Mouse (Mus musculus) liver, embryonic 13.5 days (tissue): ENCODE results near the gene Dgkh. TPM values are rescaled to one million over a fixed set of nuclear protein-coding genes. Genes with fewer than 3 reads are reported as not detected.

ENCODE experiments used
- ATAC-seq: fragments of 200-750 bp; cut with Nextera tagmentation; 2 replicates; pipeline ENCODE4 v1.8.0; 2017; ENCODE audit warnings: low read depth, mild to moderate bottlenecking, moderate number of reproducible peaks, moderate library complexity
- DNase-seq: peaks from one replicate; pipeline ENCODE4 v3.0.0; 2022
- H3K27ac ChIP-seq: fragments of 300-500 bp; sonication (generic); 2 replicates; pipeline ENCODE4 v1.5.1; 2015; ENCODE audit warnings: moderate library complexity, mild to moderate bottlenecking, inconsistent platforms
- H3K27me3 ChIP-seq: fragments of 300-500 bp; sonication (generic); 2 replicates; pipeline ENCODE4 v1.6.1; 2015; ENCODE audit warnings: mild to moderate bottlenecking, inconsistent platforms
- H3K36me3 ChIP-seq: fragments of 300-500 bp; sonication (generic); 2 replicates; pipeline ENCODE4 v1.6.1; 2015; ENCODE audit warnings: mild to moderate bottlenecking, inconsistent platforms
- H3K4me1 ChIP-seq: fragments of 300-500 bp; sonication (generic); replicated peaks from 2 replicates; pipeline ENCODE4 v1.6.1; 2015; ENCODE audit warnings: inconsistent platforms
- H3K4me2 ChIP-seq: fragments of 300-500 bp; sonication (generic); 2 replicates; pipeline ENCODE4 v1.6.1; 2015; ENCODE audit warnings: inconsistent platforms, mild to moderate bottlenecking, moderate library complexity
- H3K4me3 ChIP-seq: fragments of 300-500 bp; sonication (generic); replicated peaks from 2 replicates; pipeline ENCODE4 v1.5.1; 2015; ENCODE audit warnings: mild to moderate bottlenecking, inconsistent platforms
- H3K9ac ChIP-seq: fragments of 300-500 bp; sonication (generic); 2 replicates; pipeline ENCODE4 v1.6.1; 2015; ENCODE audit warnings: mild to moderate bottlenecking, inconsistent platforms
- H3K9me3 ChIP-seq: fragments of 300-500 bp; sonication (generic); replicated peaks from 2 replicates; pipeline ENCODE4 v1.6.1; 2016; ENCODE audit warnings: inconsistent platforms
- WGBS: fragments of 180-500 bp; shearing (Covaris S2); methylation state at CpG from one replicate; pipeline ENCODE4 v1.1.7; 2015; ENCODE audit not compliant: insufficient replicate concordance; 5-methylcytosine and 5-hydroxymethylcytosine counted together
- polyA plus RNA-seq: library from polyadenylated mRNA; unstranded; fragments of >200 nt; fragmentation: Nextera tagmentation; extraction: Ambion mirVana; gene quantifications from 2 replicates; pipeline ENCODE4 v1.2.1, GENCODE M21; 2015

Dgkh gene
- polyA plus RNA-seq, 1 experiment from 2014 or later: 0.36 TPM

DNA sequence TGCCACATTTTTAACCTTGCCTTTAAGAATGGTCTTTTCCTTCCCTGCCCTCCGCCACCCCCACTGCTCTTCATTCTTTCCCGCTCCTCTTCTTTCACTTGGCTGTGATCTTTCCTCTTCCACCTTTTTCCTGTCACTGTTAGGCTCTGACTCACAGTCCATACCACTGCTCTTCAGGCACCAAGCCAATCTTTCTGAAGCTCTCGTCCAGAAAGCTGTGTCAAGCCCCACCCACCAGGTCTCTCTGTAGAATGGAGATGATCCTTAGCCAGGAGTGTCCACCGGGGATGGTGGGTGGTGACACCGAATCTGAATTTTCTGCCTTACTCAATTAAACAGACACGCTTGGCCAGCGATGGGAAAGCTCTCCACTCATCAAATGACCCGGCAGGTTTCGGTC lies 58.0 kb downstream of the Dgkh start:
- DNase-seq (no peak), ATAC-seq (no peak)
- Histone ChIP-seq H3K36me3 (no peaks in the 10 kb centered on the region), H3K4me3 (no peak overlapping the region), H3K9ac (no peak overlapping the region), H3K4me1 (0 out of 2 replicates have a peak, but pooled peaks cover 8% of the 10 kb centered on the region), H3K9me3 (0 out of 2 replicates have a peak, but pooled peaks cover 3% of the 10 kb centered on the region), H3K27ac (no peak overlapping the region), H3K27me3 (no peaks in the 10 kb centered on the region), H3K4me2 (no peak overlapping the region)
- 76% methylated on average over 9 of the region's 9 CpGs for WGBS

GRCm38 (mm10) chr14:78669986-78670385 lies 62.6 kb downstream of the Dgkh start:
- ATAC-seq: no peak
- WGBS: 62% methylated on average over 10 of the region's 10 CpGs
- no peaks in the 10 kb centered on the region for H3K4me1 ChIP-seq

GRCm38 (mm10) chr14:78668291-78668690 lies 64.3 kb downstream of the Dgkh start:
- WGBS: 18% methylated on average over 6 of the region's 6 CpGs
- ATAC-seq (0 out of 2 replicates have a peak, but pooled peaks have one; percentile 20), DNase-seq (peak; percentile 33)
- H3K27ac ChIP-seq: no peak overlapping the region
- no peaks in the 10 kb centered on the region for H3K36me3 ChIP-seq
- no peak overlapping the region for H3K4me2 ChIP-seq
- H3K4me1 ChIP-seq: no peaks in the 10 kb centered on the region
- 0 out of 2 replicates have a peak, but pooled peaks cover 3% of the 10 kb centered on the region for H3K9me3 ChIP-seq
- no peak overlapping the region for H3K9ac ChIP-seq
- H3K4me3 ChIP-seq: no peak overlapping the region
- no peaks in the 10 kb centered on the region for H3K27me3 ChIP-seq

More at GRCm38 (mm10) chr14:78669986-78670385, 62.6 kb downstream of the Dgkh start:
- no peaks in the 10 kb centered on the region for H3K27me3 ChIP-seq
- 0 out of 2 replicates have a peak, but pooled peaks cover 3% of the 10 kb centered on the region for H3K9me3 ChIP-seq
- H3K4me2 ChIP-seq: no peak overlapping the region
- H3K36me3 ChIP-seq: no peaks in the 10 kb centered on the region
- no peak overlapping the region for H3K4me3 ChIP-seq
- H3K9ac ChIP-seq: no peak overlapping the region
- H3K27ac ChIP-seq: no peak overlapping the region
- DNase-seq: no peak

GRCm38 (mm10) chr14:78667763-78668162 lies 64.8 kb downstream of the Dgkh start:
- WGBS: 54% methylated on average over 5 of the region's 5 CpGs
- DNase-seq (no peak), ATAC-seq (no peak)
- H3K27me3 ChIP-seq: no peaks in the 10 kb centered on the region
- H3K4me3 ChIP-seq: no peak overlapping the region
- no peaks in the 10 kb centered on the region for H3K36me3 ChIP-seq
- 0 out of 2 replicates have a peak, but pooled peaks cover 3% of the 10 kb centered on the region for H3K9me3 ChIP-seq
- H3K27ac ChIP-seq: no peak overlapping the region
- H3K4me1 ChIP-seq: no peaks in the 10 kb centered on the region
- H3K9ac ChIP-seq: no peak overlapping the region
- H3K4me2 ChIP-seq: no peak overlapping the region

- Histone ChIP-seq H3K27ac (no peak overlapping the region), H3K4me3 (no peak overlapping the region), H3K9me3 (no peaks in the 10 kb centered on the region), H3K36me3 (no peaks in the 10 kb centered on the region), H3K4me2 (no peak overlapping the region), H3K4me1 (no peaks in the 10 kb centered on the region), H3K27me3 (no peaks in the 10 kb centered on the region), H3K9ac (no peak overlapping the region)
- DNase-seq (no peak), ATAC-seq (no peak)
- 69% methylated on average over 5 of the region's 5 CpGs for WGBS
Measured at GRCm38 (mm10) chr14:78662641-78663040, 69.9 kb downstream of the Dgkh start.

DNA sequence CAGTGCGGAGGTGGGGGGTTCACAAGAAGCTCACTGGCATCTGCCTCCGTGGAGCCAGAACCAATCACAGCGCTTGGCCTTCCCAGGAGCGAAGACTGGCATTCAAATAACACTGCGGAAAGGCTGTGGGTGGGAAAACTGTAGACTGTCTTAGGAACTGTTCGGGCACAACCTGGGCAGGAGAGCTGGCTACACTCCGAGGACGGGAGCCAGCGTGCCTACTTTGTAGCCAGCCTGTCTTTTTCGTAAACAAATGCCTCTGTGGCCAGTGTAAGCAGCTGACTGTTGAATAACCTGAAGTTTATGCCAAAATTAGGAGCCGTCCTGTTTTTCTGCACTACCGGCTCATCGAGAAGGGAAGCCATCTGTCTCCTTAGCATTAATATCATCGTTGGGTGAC lies 71.1 kb downstream of the Dgkh start:
- no peak overlapping the region for H3K4me2 ChIP-seq
- no peaks in the 10 kb centered on the region for H3K27me3 ChIP-seq
- WGBS: 85% methylated on average over 14 of the region's 14 CpGs
- no peak overlapping the region for H3K4me3 ChIP-seq
- no peak overlapping the region for H3K9ac ChIP-seq
- ATAC-seq (no peak), DNase-seq (no peak)
- no peaks in the 10 kb centered on the region for H3K9me3 ChIP-seq
- no peaks in the 10 kb centered on the region for H3K4me1 ChIP-seq
- H3K36me3 ChIP-seq: no peaks in the 10 kb centered on the region
- H3K27ac ChIP-seq: no peak overlapping the region

DNA sequence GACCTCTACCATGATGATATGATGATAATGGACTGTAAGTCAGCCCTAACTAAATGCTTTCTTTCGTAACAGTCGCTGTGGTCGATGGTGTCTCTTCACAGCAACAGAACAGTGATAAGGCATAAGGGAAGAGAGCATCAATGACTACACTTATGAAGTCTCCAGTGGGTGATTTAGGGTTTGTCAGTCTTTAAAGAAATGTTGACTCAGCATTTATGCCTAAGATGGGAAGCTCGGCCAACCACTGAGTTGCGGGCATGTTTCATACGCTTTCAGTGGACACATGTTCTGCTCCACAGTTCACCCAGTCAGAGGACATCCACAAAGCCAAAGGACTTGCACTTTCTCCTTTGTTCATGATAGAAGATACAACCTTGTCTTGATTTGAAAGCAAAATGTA lies 73.9 kb downstream of the Dgkh start:
- DNase-seq (no peak), ATAC-seq (no peak)
- no peaks in the 10 kb centered on the region for H3K9me3 ChIP-seq
- no peaks in the 10 kb centered on the region for H3K27me3 ChIP-seq
- H3K9ac ChIP-seq: no peak overlapping the region
- H3K4me1 ChIP-seq: no peaks in the 10 kb centered on the region
- 86% methylated on average over 6 of the region's 6 CpGs for WGBS
- H3K27ac ChIP-seq: no peak overlapping the region
- H3K4me3 ChIP-seq: no peak overlapping the region
- no peak overlapping the region for H3K4me2 ChIP-seq
- no peaks in the 10 kb centered on the region for H3K36me3 ChIP-seq

GRCm38 (mm10) chr14:78656832-78657626 lies 75.5 kb downstream of the Dgkh start:
- H3K4me2 ChIP-seq: no peak overlapping the region
- 75% methylated on average over 18 of the region's 18 CpGs for WGBS
- H3K9ac ChIP-seq: no peak overlapping the region
- no peak for ATAC-seq
- DNase-seq: no peak
- no peaks in the 10 kb centered on the region for H3K27me3 ChIP-seq
- no peaks in the 10 kb centered on the region for H3K9me3 ChIP-seq
- H3K4me3 ChIP-seq: no peak overlapping the region
- H3K27ac ChIP-seq: no peak overlapping the region
- H3K4me1 ChIP-seq: no peaks in the 10 kb centered on the region
- no peaks in the 10 kb centered on the region for H3K36me3 ChIP-seq

GRCm38 (mm10) chr14:78654939-78655556 lies 77.5 kb downstream of the Dgkh start:
- Histone ChIP-seq H3K4me3 (no peak overlapping the region), H3K27me3 (no peaks in the 10 kb centered on the region), H3K4me1 (0 out of 2 replicates have a peak, but pooled peaks cover 3% of the 10 kb centered on the region), H3K27ac (no peak overlapping the region), H3K9ac (no peak overlapping the region), H3K9me3 (no peaks in the 10 kb centered on the region), H3K4me2 (no peak overlapping the region), H3K36me3 (no peaks in the 10 kb centered on the region)
- WGBS: 63% methylated on average over 7 of the region's 7 CpGs
- DNase-seq: no peak
- ATAC-seq: no peak

DNA sequence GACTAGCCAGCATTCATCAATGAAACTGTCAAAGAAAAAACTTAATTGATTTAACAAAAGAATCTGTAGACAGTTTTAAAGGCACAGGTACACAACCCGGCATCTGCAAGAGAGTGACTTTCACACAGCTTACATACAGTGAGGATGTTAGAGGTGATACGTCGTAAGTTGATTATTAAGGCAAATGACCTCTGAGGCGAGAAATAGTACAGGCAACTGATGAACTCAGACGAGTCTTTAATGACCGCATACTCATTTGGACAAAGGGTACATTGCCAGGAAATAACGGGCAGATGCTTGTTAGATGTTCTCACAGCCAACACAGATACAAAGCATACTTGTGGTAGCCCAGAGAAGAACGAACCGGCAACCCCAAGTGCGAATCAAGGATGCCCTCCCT lies 78.4 kb downstream of the Dgkh start:
- no peaks in the 10 kb centered on the region for H3K36me3 ChIP-seq
- ATAC-seq (no peak), DNase-seq (no peak)
- 0 out of 2 replicates have a peak, but pooled peaks cover 3% of the 10 kb centered on the region for H3K4me1 ChIP-seq
- H3K4me2 ChIP-seq: no peak overlapping the region
- H3K27me3 ChIP-seq: no peaks in the 10 kb centered on the region
- no peaks in the 10 kb centered on the region for H3K9me3 ChIP-seq
- H3K9ac ChIP-seq: no peak overlapping the region
- no peak overlapping the region for H3K27ac ChIP-seq
- H3K4me3 ChIP-seq: no peak overlapping the region
- 76% methylated on average over 10 of the region's 10 CpGs for whole genome bisulfite sequencing

GRCm38 (mm10) chr14:78653333-78653732 lies 79.2 kb downstream of the Dgkh start:
- Histone ChIP-seq H3K4me3 (no peak overlapping the region), H3K9me3 (no peaks in the 10 kb centered on the region), H3K4me1 (0 out of 2 replicates have a peak, but pooled peaks cover 3% of the 10 kb centered on the region), H3K27me3 (no peaks in the 10 kb centered on the region), H3K36me3 (no peaks in the 10 kb centered on the region), H3K27ac (no peak overlapping the region), H3K9ac (no peak overlapping the region), H3K4me2 (no peak overlapping the region)
- DNase-seq (no peak), ATAC-seq (no peak)
- WGBS: 85% methylated on average over 5 of the region's 5 CpGs
